Mouse (Mus musculus): Measurements from ENCODE around the gene Galm.
"Not testable (repeated sequence)": the region's sequence is repeated elsewhere in the genome, so short reads cannot be mapped to it uniquely, and the experiment has no call there.

The Galm gene

DNA sequence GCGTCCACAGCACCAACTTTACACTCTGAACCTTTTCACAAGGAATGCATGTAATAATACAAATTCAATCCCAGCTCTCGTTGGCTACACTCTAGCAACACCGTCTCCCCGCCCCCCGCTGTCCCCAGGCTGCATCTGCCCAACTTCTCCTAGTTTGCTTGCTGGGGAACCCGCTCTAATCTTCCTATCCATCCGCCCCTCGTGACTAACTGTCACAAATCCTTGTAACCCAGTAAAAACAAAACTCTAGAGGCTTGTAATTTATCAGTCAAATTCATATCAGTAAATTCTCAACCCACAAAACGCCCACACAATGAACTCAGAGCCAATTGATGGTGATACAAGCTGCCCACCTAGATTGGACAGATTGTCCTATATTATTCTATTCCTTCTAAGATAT is 93.9 kb downstream of the Galm start:
- no peak for DNase-seq

DNA sequence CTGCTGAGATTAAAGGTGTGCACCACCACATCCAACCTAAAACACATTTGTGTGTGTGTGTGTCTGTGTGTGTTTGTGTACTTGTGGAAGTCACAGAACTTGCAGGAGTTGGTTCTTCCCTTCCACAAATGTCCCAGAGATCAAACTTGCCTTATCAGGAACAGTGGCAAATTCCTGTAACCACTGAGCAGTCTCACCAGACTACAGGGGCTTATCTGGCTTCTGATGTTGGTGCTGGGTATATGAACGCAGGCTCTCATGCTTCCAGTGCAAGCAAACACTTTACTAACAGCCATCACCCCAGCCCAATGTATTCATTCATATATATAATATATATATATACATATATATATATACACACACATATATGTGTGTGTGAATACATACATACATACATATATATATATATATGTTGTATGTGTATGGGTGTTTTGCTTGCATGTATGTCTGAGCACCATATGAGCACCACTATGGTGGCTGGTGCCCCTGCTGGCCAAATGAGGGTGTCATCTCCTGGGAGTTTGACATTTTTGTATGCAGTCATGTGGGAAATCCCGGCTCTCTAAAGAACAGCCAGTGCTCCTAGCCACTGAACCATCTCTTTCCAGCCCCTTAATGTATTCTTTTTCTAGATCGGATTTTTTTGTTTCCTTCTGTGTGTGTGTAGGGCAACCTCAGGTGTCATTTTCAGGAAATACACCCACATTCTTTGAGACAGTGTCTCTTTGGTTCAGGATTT is 94.8 kb downstream of the Galm start:
- DNase-seq, result peak; percentile 51 to 56

DNA sequence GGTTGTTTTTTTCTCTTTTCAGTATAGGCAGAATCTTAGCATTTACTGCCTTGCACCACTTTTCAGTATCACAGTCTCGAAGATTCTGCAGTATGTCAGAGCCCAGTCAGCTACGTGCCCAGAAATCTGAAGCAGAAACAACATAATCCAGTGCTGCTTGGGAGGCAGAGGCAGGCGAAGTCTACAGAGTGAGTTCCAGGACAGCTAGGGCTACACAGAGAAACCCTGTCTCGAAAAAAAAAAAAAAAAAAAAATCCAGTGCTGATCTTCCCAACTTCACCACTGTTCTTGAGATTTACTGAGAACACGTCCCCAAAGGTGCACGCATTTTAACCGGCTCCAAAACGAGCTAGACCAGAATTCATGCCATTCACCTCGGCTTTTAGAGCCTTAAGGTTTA is 96.6 kb downstream of the Galm start:
- DNase-seq, result no peak

GRCm38 (mm10) chr17:80224326-80225116 is 97.2 kb downstream of the Galm start, which contains the start of gene Gemin6:
Gemin6 (plus strand) TSS chr17:80224441.
- DNase-seq, result peak; percentile 82

DNA sequence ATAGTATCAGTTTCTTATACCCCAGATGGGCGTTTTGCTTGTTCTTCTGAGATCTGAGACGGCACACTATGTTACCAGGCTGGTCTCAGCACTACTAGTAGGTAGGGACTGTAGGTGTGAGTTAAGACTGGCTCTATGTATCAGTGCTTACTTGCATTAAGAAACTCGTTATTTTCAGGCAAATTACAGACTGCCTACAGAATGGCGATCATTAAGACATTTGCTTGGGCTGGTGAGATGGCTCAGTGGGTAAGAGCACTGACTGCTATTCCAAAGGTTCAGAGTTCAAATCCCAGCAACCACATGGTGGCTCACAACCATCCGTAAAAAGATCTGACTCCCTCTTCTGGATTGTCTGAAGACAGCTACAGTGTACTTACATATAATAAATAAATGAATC is 97.9 kb downstream of the Galm start:
- DNase-seq, result not testable (repeated sequence)

DNA sequence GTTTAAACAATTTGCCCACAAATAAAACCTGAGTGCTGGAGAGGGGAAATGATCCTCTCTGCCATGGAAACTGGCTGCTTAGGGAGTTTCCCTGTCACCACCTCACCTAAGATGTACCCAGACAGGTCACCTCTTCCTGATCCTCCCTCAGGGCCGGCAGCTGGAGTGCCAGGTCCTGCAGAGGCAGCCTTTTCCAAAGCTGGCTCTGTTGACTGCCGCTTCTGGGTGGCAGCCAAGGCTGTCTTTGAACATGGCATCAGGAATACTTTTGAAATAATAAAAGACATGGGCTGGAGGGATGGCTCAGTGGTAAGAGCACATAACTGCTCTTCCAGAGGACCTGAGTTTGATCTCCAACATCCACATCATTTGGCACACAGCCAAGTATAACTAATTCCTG is 102.1 kb downstream of the Galm start:
- no peak for DNase-seq

GRCm38 (mm10) chr17:80233844-80234243 is 106.6 kb downstream of the Galm start:
- no peak for DNase-seq

GRCm38 (mm10) chr17:80234376-80234775 is 107.1 kb downstream of the Galm start:
- no peak for DNase-seq

Measured in B cell, adult 2 months (primary cell).